Mouse (Mus musculus): Measurements from ENCODE around the gene Cacng7.

DNA sequence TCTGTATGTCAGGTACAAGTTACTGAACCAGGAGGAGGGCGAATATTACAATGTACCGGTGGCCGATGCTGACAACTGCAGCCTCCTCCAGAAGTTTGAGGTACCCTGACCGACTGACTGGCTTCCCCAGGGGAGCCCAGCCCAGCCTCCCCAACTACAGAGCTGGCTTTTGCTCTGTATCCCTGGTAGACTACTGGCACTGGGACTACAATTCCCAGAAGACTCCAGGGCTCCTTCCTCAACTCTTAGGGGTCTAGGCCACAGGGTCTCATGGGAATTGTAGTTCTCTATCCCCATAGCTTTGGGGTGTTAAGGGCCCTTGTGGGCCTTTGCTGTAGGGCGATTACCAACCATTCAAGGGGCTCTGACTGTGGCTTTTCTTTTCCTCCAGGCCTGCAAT lies 18.6 kb upstream of the Cacng7 start:
- TF ChIP-seq CTCF (IDR thresholded peaks at IDR 0.05): no peak
- no peak for TF ChIP-seq EP300 (IDR thresholded peaks at IDR 0.05)
